Mouse (Mus musculus) left cerebral cortex, postnatal 14 days (tissue): Measurements from ENCODE around the gene Csrnp2. TPM values are rescaled to one million over a fixed set of nuclear protein-coding genes. Genes with fewer than 3 reads are reported as not detected.

ENCODE experiments used
- DNase-seq, 2 experiments: peaks; one replicate each; pipeline ENCODE4 v3.0.0; 2021 to 2022; ENCODE audit warnings: low spot score in 2 of 2, mixed read lengths in 1 of 2
- intact Hi-C: fragments of 180-260 bp; cut with DNase I; formaldehyde crosslinking; loops from one replicate; pipeline ENCODE4 v1.15.1; 2025
- total RNA-seq, 2 experiments: library from RNA; stranded (reverse); gene quantifications; 2 replicates each; pipeline ENCODE4 v1.2.3; 2021

The Csrnp2 gene
- total RNA-seq, 2 experiments from 2014 or later = 39.8 to 40.7 TPM

- DNase-seq = no peak
- intact Hi-C loops = no loop called here
Measured at GRCm38 (mm10) chr15:100449495-100449894, 45.8 kb downstream of the Csrnp2 start.

DNA sequence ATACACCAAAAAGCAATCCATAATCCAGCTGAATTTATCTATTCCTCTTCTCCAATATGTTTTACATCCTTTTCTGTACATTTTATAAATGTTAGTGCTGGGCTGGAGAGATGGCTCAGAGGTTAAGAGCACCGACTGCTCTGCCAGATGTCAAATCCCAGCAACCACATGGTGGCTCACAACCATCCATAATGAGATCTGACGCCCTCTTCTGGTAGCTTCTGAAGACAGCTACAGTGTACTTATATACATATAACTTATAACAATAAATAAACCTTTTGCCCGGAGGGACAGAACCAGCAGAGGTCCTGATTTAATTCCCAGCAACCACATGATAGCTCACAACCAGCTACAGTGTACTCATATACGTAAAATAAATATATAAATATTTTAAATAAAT lies 46.7 kb downstream of the Csrnp2 start:
- intact Hi-C loops = no loop called here
- DNase-seq = no peak

GRCm38 (mm10) chr15:100446887-100447286 lies 48.4 kb downstream of the Csrnp2 start:
- intact Hi-C loops = no loop called here
- DNase-seq = no peak

- intact Hi-C loops = no loop called here
- peak; percentile 87 to 92 for DNase-seq
Measured at GRCm38 (mm10) chr15:100443126-100443922, 52.0 kb downstream of the Csrnp2 start.

DNA sequence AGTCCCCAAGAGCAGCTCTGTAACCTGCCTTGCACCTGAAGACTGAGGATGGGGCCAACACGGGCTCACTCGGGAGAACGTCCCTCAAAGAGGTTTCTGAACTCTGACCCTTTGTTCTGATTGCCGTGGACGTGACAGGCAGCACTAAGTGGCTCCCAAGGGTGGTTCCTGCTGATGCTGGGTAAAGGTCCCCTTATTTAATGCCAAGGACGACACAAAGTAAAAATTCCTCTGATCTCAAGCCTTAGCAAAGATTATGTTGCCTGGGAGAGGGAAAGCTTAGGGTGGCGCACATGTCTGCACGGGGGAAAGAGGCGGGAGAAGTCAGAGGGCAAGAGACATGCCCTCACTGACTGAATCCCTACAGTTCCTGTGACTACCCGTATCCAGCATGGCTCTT lies 58.8 kb downstream of the Csrnp2 start:
- DNase-seq = no peak
- intact Hi-C loops = no loop called here

DNA sequence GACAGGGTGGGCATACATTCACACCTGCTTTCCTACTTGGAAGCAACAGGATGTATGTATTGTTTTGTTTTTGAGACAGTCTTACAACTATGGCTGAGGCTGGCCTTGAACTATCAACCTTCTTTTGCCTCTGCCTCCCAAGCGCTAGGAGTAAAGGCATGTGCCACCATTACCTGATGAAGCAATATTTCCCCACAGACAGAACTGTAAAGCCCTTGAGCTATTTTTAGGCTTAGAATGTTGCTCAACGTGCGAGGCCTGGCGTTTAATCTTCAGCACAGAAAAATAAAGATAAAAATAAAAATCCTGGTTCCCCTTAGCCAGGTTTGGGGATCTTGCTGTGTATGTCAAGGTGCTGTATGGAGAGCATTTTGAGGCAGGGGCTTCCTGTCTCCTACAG lies 59.2 kb downstream of the Csrnp2 start:
- intact Hi-C loops = no loop called here

DNA sequence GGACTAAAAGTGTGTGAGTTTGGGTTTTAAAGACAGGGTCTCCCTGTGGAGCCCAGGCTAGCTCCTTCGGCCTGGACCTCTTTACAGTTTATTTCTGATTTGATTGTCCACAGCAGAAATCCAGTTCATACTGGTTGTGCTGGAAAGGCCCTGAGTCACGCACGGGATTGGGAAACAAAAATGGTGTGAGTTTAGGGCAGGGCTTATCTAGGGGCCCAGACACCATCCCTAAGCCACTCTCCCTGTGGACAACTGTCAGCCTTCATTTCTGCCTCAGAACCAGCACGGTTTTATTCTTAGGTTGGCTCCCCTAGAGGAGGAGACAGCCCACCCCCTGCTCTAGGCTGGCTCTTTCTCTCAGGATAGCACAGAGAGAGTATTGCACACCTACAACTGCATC lies 62.1 kb downstream of the Csrnp2 start:
- intact Hi-C loops = no loop called here
- no peak for DNase-seq

More for the DNA sequence above, 59.2 kb downstream of the Csrnp2 start:
- no peak for DNase-seq

- intact Hi-C loops = no loop called here
Measured at GRCm38 (mm10) chr15:100429959-100430565, 65.2 kb downstream of the Csrnp2 start.

More at GRCm38 (mm10) chr15:100429959-100430565, 65.2 kb downstream of the Csrnp2 start:
- no peak for DNase-seq

Other genes with a start within 250 kb of the Csrnp2 start
- not detected for gene Tmprss12, start 214.7 kb downstream of the Csrnp2 start, total RNA-seq
- gene Mettl7a1, start 191.3 kb downstream of the Csrnp2 start, total RNA-seq = 10 to 100 TPM; 16.5 to 17.7 TPM
- under 1 TPM in 1 of 2 experiments, not detected in 1; 0.37 TPM for gene Mettl7a3, start 160.6 kb downstream of the Csrnp2 start, total RNA-seq
- gene Methig1, start 142.3 kb downstream of the Csrnp2 start, total RNA-seq = not detected
- under 1 TPM in 1 of 2 experiments, not detected in 1; 0.20 TPM for gene Mettl7a2, start 142.3 kb downstream of the Csrnp2 start, total RNA-seq
- not detected for gene Higd1c, start 130.9 kb downstream of the Csrnp2 start, total RNA-seq
- gene Gm5475, start 73.3 kb downstream of the Csrnp2 start, total RNA-seq = under 1 TPM in 1 of 2 experiments, not detected in 1; 0.13 TPM
- 10 to 100 TPM; 55.7 to 56.8 TPM for gene Slc11a2, start 70.4 kb downstream of the Csrnp2 start, total RNA-seq
- 10 to 100 TPM; 65.8 to 70.5 TPM for gene Letmd1, start 26.5 kb downstream of the Csrnp2 start, total RNA-seq
- gene Tfcp2, start 56.5 kb upstream of the Csrnp2 start, total RNA-seq = 10 to 100 TPM; 28.4 to 29.2 TPM
- gene Pou6f1, start 104.5 kb upstream of the Csrnp2 start, total RNA-seq = 100 to 1,000 TPM; 123 to 125 TPM
- 10 to 100 TPM; 97.6 to 98.1 TPM for gene Dazap2, start 119.9 kb upstream of the Csrnp2 start, total RNA-seq
- gene Smagp, start 141.5 kb upstream of the Csrnp2 start, total RNA-seq = 1 to 10 TPM; 2.2 to 2.3 TPM
- 1 to 10 TPM; 5.6 to 6.2 TPM for gene Bin2, start 174.1 kb upstream of the Csrnp2 start, total RNA-seq
- gene Cela1, start 192.4 kb upstream of the Csrnp2 start, total RNA-seq = 1 to 10 TPM; 2.7 to 3.7 TPM
- gene Galnt6, start 233.9 kb upstream of the Csrnp2 start, total RNA-seq = 1 to 10 TPM in 1 of 2 experiments, under 1 TPM in 1; 0.97 to 2.0 TPM